Mouse (Mus musculus) neural tube, embryonic 11.5 days (tissue): Measurements from ENCODE around the gene Ndufs2. TPM values are rescaled to one million over a fixed set of nuclear protein-coding genes. Genes with fewer than 3 reads are reported as not detected.

ENCODE experiments used
- ATAC-seq: fragments of 200-750 bp; cut with Nextera tagmentation; 2 replicates; pipeline ENCODE4 v1.8.0; 2017; ENCODE audit warnings: moderate number of reproducible peaks, mild to moderate bottlenecking, moderate TSS enrichment, moderate library complexity; ENCODE audit not compliant: insufficient read depth, low FRiP score, low TSS enrichment
- DNase-seq: peaks from one replicate; pipeline ENCODE4 v3.0.0-alpha.2; 2015; ENCODE audit warnings: low spot score
- H3K27ac ChIP-seq: fragments of 300-500 bp; sonication (generic); 2 replicates; pipeline ENCODE4 v1.5.1; 2014; ENCODE audit warnings: low read depth, mild to moderate bottlenecking, low read length
- H3K27me3 ChIP-seq: fragments of 300-500 bp; sonication (generic); 2 replicates; pipeline ENCODE4 v1.6.1; 2014; ENCODE audit warnings: mild to moderate bottlenecking, low read length, mixed read lengths; ENCODE audit not compliant: control insufficient read depth, insufficient read depth
- H3K36me3 ChIP-seq: fragments of 300-500 bp; sonication (generic); 2 replicates; pipeline ENCODE4 v1.6.1; 2014; ENCODE audit warnings: mild to moderate bottlenecking, low read length, moderate library complexity, mixed read lengths; ENCODE audit not compliant: control insufficient read depth, insufficient read depth
- H3K4me1 ChIP-seq: fragments of 300-500 bp; sonication (generic); 2 replicates; pipeline ENCODE4 v1.6.1; 2014; ENCODE audit warnings: low read length, mixed read lengths; ENCODE audit not compliant: control insufficient read depth, insufficient read depth
- H3K4me2 ChIP-seq: fragments of 300-500 bp; sonication (generic); 2 replicates; pipeline ENCODE4 v1.6.1; 2014; ENCODE audit warnings: low read depth, mild to moderate bottlenecking, moderate library complexity
- H3K4me3 ChIP-seq: fragments of 300-500 bp; sonication (generic); 2 replicates; pipeline ENCODE4 v1.5.1; 2014; ENCODE audit warnings: low read depth, low read length
- H3K9ac ChIP-seq: fragments of 300-500 bp; sonication (generic); 2 replicates; pipeline ENCODE4 v1.6.1; 2014; ENCODE audit warnings: mild to moderate bottlenecking, low read length
- H3K9me3 ChIP-seq: fragments of 300-500 bp; sonication (generic); 2 replicates; pipeline ENCODE4 v1.6.1; 2016; ENCODE audit warnings: low read length; ENCODE audit not compliant: control insufficient read depth
- WGBS: fragments of 180-500 bp; shearing (Covaris S2); extraction: QIAGEN DNeasy Blood & Tissue Kit; methylation state at CpG from one replicate; pipeline ENCODE4 v1.1.7; 2014; 5-methylcytosine and 5-hydroxymethylcytosine counted together
- polyA plus RNA-seq: library from polyadenylated mRNA; unstranded; fragments of >200 nt; fragmentation: Nextera tagmentation; extraction: Ambion mirVana; gene quantifications from 2 replicates; pipeline ENCODE4 v1.2.1, GENCODE M21; 2014

Ndufs2 gene
- polyA plus RNA-seq, 1 experiment from 2014 or later = 286 TPM

GRCm38 (mm10) chr1:171280916-171281527, 29.8 kb upstream of the Ndufs2 start, which contains the start of gene Ppox:
TSS of gene Ppox (minus strand) at chr1:171281186.
- Histone ChIP-seq H3K27ac (peak within 1 kb of the TSS; percentile 76), H3K4me3 (peak within 1 kb of the TSS; percentile 67), H3K4me1 (peaks cover 6% of the 10 kb centered on the region; the same call in 1 of the 2 replicates), H3K4me2 (peak within 1 kb of the TSS; percentile 84), H3K9me3 (no peaks in the 10 kb centered on the region), H3K27me3 (no peaks in the 10 kb centered on the region), H3K36me3 (peaks cover 15% of the 10 kb centered on the region), H3K9ac (peak within 1 kb of the TSS; percentile 61)
- DNase-seq = peak; percentile 90
- 0% methylated on average over 26 of the region's 26 CpGs for WGBS
- peak; percentile 98 for ATAC-seq

- Histone ChIP-seq H3K9me3 (no peaks in the 10 kb centered on the region), H3K27ac (no peak overlapping the region), H3K4me3 (peak overlapping the region; percentile 67), H3K9ac (peak overlapping the region; percentile 61), H3K4me1 (peaks cover 6% of the 10 kb centered on the region; the same call in 1 of the 2 replicates), H3K4me2 (peak overlapping the region; percentile 84), H3K36me3 (peaks cover 16% of the 10 kb centered on the region), H3K27me3 (no peaks in the 10 kb centered on the region)
- peak; percentile 40 for ATAC-seq
- WGBS = 2% methylated on average over 25 of the region's 25 CpGs
- DNase-seq = no peak
Measured at GRCm38 (mm10) chr1:171280250-171280915, 29.2 kb upstream of the Ndufs2 start.

GRCm38 (mm10) chr1:171279721-171280120, 28.5 kb upstream of the Ndufs2 start:
- peak overlapping the region; percentile 67 for H3K4me3 ChIP-seq
- no peak for DNase-seq
- H3K9me3 ChIP-seq = no peaks in the 10 kb centered on the region
- H3K27ac ChIP-seq = no peak overlapping the region
- no peaks in the 10 kb centered on the region for H3K27me3 ChIP-seq
- peaks cover 6% of the 10 kb centered on the region; the same call in 1 of the 2 replicates for H3K4me1 ChIP-seq
- 68% methylated on average over 5 of the region's 5 CpGs for WGBS
- H3K4me2 ChIP-seq = peak overlapping the region; percentile 84
- ATAC-seq = no peak
- H3K9ac ChIP-seq = peak overlapping the region; percentile 61
- peaks cover 16% of the 10 kb centered on the region for H3K36me3 ChIP-seq

- WGBS = 88% methylated on average over 14 of the region's 14 CpGs
- no peak overlapping the region; the same call in 1 of the 2 replicates for H3K9ac ChIP-seq
Measured at GRCm38 (mm10) chr1:171279012-171279705, 28.0 kb upstream of the Ndufs2 start.

GRCm38 (mm10) chr1:171278436-171278835, 27.2 kb upstream of the Ndufs2 start:
- no peak overlapping the region for H3K27ac ChIP-seq
- H3K36me3 ChIP-seq = peaks cover 18% of the 10 kb centered on the region
- no peaks in the 10 kb centered on the region for H3K9me3 ChIP-seq
- H3K27me3 ChIP-seq = no peaks in the 10 kb centered on the region
- WGBS = 96% methylated on average over 8 of the region's 8 CpGs
- no peak overlapping the region for H3K4me3 ChIP-seq
- H3K4me2 ChIP-seq = no peak overlapping the region
- DNase-seq (no peak), ATAC-seq (no peak)
- peaks cover 6% of the 10 kb centered on the region; the same call in 1 of the 2 replicates for H3K4me1 ChIP-seq
- no peak overlapping the region for H3K9ac ChIP-seq

More at GRCm38 (mm10) chr1:171279012-171279705, 28.0 kb upstream of the Ndufs2 start:
- H3K9me3 ChIP-seq = no peaks in the 10 kb centered on the region
- ATAC-seq (no peak), DNase-seq (no peak)
- H3K36me3 ChIP-seq = peaks cover 18% of the 10 kb centered on the region
- peaks cover 6% of the 10 kb centered on the region; the same call in 1 of the 2 replicates for H3K4me1 ChIP-seq
- no peak overlapping the region for H3K4me2 ChIP-seq
- no peaks in the 10 kb centered on the region for H3K27me3 ChIP-seq
- H3K4me3 ChIP-seq = peak overlapping the region; percentile 67; the same call in 1 of the 2 replicates
- H3K27ac ChIP-seq = no peak overlapping the region

GRCm38 (mm10) chr1:171277736-171278135, 26.5 kb upstream of the Ndufs2 start:
- Histone ChIP-seq H3K27me3 (no peaks in the 10 kb centered on the region), H3K4me1 (peaks cover 6% of the 10 kb centered on the region; the same call in 1 of the 2 replicates), H3K4me2 (no peak overlapping the region), H3K9me3 (no peaks in the 10 kb centered on the region), H3K27ac (no peak overlapping the region), H3K4me3 (no peak overlapping the region), H3K36me3 (peaks cover 18% of the 10 kb centered on the region), H3K9ac (no peak overlapping the region)
- DNase-seq (no peak), ATAC-seq (no peak)
- 89% methylated on average over 9 of the region's 10 CpGs for WGBS

- DNase-seq (no peak), ATAC-seq (no peak)
- no peak overlapping the region for H3K9ac ChIP-seq
- no peaks in the 10 kb centered on the region for H3K9me3 ChIP-seq
- H3K27ac ChIP-seq = no peak overlapping the region
- no peaks in the 10 kb centered on the region for H3K27me3 ChIP-seq
- WGBS = 95% methylated on average over 14 of the region's 14 CpGs
- H3K4me1 ChIP-seq = peaks cover 9% of the 10 kb centered on the region
- H3K4me3 ChIP-seq = no peak overlapping the region
- no peak overlapping the region for H3K4me2 ChIP-seq
- peaks cover 22% of the 10 kb centered on the region for H3K36me3 ChIP-seq
Measured at GRCm38 (mm10) chr1:171276110-171276748, 25.0 kb upstream of the Ndufs2 start.

GRCm38 (mm10) chr1:171275144-171275734, 24.1 kb upstream of the Ndufs2 start:
- 90% methylated on average over 11 of the region's 11 CpGs for WGBS
- Histone ChIP-seq H3K4me3 (no peak overlapping the region), H3K4me1 (peaks cover 12% of the 10 kb centered on the region), H3K36me3 (peaks cover 22% of the 10 kb centered on the region), H3K9ac (no peak overlapping the region), H3K27me3 (no peaks in the 10 kb centered on the region), H3K9me3 (no peaks in the 10 kb centered on the region), H3K4me2 (no peak overlapping the region), H3K27ac (no peak overlapping the region)
- no peak for DNase-seq
- ATAC-seq = no peak
